Mouse (Mus musculus) intestine, embryonic 16.5 days (tissue): ENCODE data around the gene Fdx1. TPM values are rescaled to one million over a fixed set of nuclear protein-coding genes. Genes with fewer than 3 reads are reported as not detected.

Experiments used
- ATAC-seq: fragments of 200-750 bp; cut with Nextera tagmentation; 2 replicates; pipeline ENCODE4 v1.8.0; 2017; ENCODE audit warnings: moderate TSS enrichment, moderate library complexity
- H3K27ac ChIP-seq: fragments of 300-500 bp; sonication (generic); 2 replicates; pipeline ENCODE4 v1.5.1; 2014; ENCODE audit warnings: mild to moderate bottlenecking, low read length
- H3K27me3 ChIP-seq: fragments of 300-500 bp; sonication (generic); replicated peaks from 2 replicates; pipeline ENCODE4 v1.6.1; 2014; ENCODE audit warnings: low read length, control low read depth, mixed read lengths; ENCODE audit not compliant: control insufficient read depth, insufficient read depth
- H3K36me3 ChIP-seq: fragments of 300-500 bp; sonication (generic); 2 replicates; pipeline ENCODE4 v1.6.1; 2014; ENCODE audit warnings: low read length, control low read depth; ENCODE audit not compliant: control insufficient read depth, insufficient read depth
- H3K4me1 ChIP-seq: fragments of 300-500 bp; sonication (generic); 2 replicates; pipeline ENCODE4 v1.6.1; 2014; ENCODE audit warnings: low read length, control low read depth, mixed read lengths; ENCODE audit not compliant: control insufficient read depth, insufficient read depth
- H3K4me2 ChIP-seq: fragments of 300-500 bp; sonication (generic); 2 replicates; pipeline ENCODE4 v1.6.1; 2014; ENCODE audit warnings: low read depth, low read length, control low read depth
- H3K4me3 ChIP-seq: fragments of 300-500 bp; sonication (generic); 2 replicates; pipeline ENCODE4 v1.5.1; 2014; ENCODE audit warnings: mild to moderate bottlenecking, low read length
- H3K9ac ChIP-seq: fragments of 300-500 bp; sonication (generic); 2 replicates; pipeline ENCODE4 v1.6.1; 2014; ENCODE audit warnings: low read depth, low read length
- H3K9me3 ChIP-seq: fragments of 300-500 bp; sonication (generic); 2 replicates; pipeline ENCODE4 v1.6.1; 2016; ENCODE audit warnings: low read length, control low read depth; ENCODE audit not compliant: control insufficient read depth
- WGBS: fragments of 180-500 bp; shearing (Covaris S2); extraction: QIAGEN DNeasy Blood & Tissue Kit; methylation state at CpG from one replicate; pipeline ENCODE4 v1.1.7; 2014; 5-methylcytosine and 5-hydroxymethylcytosine counted together
- polyA plus RNA-seq: library from polyadenylated mRNA; unstranded; fragments of >200 nt; fragmentation: Nextera tagmentation; extraction: Ambion mirVana; gene quantifications from 2 replicates; pipeline ENCODE4 v1.2.1, GENCODE M21; 2015

Gene Fdx1
- polyA plus RNA-seq, 1 experiment from 2014 or later = 85.7 TPM

DNA sequence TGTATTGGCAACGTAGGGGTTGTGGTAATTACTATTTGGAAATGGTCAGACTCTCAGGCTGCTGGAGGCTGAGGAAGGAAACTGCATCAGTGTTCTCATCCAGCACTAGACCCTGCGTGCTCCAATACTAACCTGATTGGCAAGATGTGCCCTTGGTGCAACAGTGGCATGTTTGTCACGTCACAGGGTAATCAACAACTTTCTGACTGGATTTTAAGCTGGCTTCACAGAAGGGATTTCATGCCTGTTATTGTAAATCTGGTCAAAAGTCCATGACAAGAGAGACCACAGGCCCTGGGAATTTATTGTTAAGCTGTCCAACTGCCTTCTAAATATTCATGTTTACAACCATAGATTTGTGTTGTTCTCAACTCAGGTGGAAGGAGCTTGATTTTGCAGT is 13.1 kb downstream of the Fdx1 start:
- Histone ChIP-seq H3K9me3 (no peaks in the 10 kb centered on the region), H3K4me1 (no peaks in the 10 kb centered on the region), H3K4me2 (no peak overlapping the region), H3K27ac (no peak overlapping the region), H3K36me3 (peaks cover 8% of the 10 kb centered on the region; the same call in 1 of the 2 replicates), H3K9ac (no peak overlapping the region), H3K27me3 (no peaks in the 10 kb centered on the region), H3K4me3 (no peak overlapping the region)
- no peak for ATAC-seq
- WGBS = 85% methylated on average over 3 of the region's 3 CpGs

GRCm38 (mm10) chr9:51943934-51944333 is 19.4 kb downstream of the Fdx1 start:
- 89% methylated on average over 6 of the region's 6 CpGs for WGBS
- Histone ChIP-seq H3K9me3 (no peaks in the 10 kb centered on the region), H3K4me1 (no peaks in the 10 kb centered on the region), H3K4me3 (no peak overlapping the region), H3K27ac (no peak overlapping the region), H3K4me2 (no peak overlapping the region), H3K9ac (no peak overlapping the region), H3K36me3 (peaks cover 8% of the 10 kb centered on the region; the same call in 1 of the 2 replicates), H3K27me3 (no peaks in the 10 kb centered on the region)
- ATAC-seq = no peak

- no peak overlapping the region for H3K27ac ChIP-seq
- H3K9me3 ChIP-seq = no peaks in the 10 kb centered on the region
- WGBS = 81% methylated on average over 1 of the region's 1 CpGs
- no peaks in the 10 kb centered on the region for H3K36me3 ChIP-seq
- H3K4me2 ChIP-seq = no peak overlapping the region
- no peaks in the 10 kb centered on the region for H3K4me1 ChIP-seq
- no peak for ATAC-seq
- no peak overlapping the region for H3K9ac ChIP-seq
- no peak overlapping the region for H3K4me3 ChIP-seq
- no peaks in the 10 kb centered on the region for H3K27me3 ChIP-seq
These were observed 28.7 kb downstream of the Fdx1 start for GRCm38 (mm10) chr9:51934641-51935040.

DNA sequence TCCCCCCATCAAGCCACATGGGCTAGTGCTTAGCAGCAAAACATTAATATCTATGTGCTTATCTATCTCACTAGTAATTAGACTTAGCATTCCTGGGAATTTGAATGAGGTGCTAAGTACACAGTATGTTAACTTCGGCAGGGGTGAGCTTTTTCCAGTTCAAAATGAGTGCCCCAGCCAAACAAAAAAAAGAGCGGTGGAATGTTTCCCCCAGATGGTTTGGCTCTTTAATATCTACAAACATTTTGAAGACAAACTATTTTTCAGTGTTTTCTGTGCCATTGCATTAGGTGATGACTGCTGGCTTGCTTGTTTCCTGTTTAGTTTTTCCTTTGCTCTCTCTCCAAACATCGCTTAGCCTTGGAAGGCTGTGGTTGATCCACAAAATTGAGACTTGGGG is 31.4 kb downstream of the Fdx1 start:
- ATAC-seq = no peak
- Histone ChIP-seq H3K4me2 (no peak overlapping the region), H3K9me3 (no peaks in the 10 kb centered on the region), H3K27ac (no peak overlapping the region), H3K4me3 (no peak overlapping the region), H3K36me3 (no peaks in the 10 kb centered on the region), H3K27me3 (no peaks in the 10 kb centered on the region), H3K9ac (no peak overlapping the region), H3K4me1 (peaks cover 6% of the 10 kb centered on the region; the same call in 1 of the 2 replicates)
- WGBS = 69% methylated on average over 3 of the region's 3 CpGs

- WGBS = 81% methylated on average over 7 of the region's 7 CpGs
- no peak for ATAC-seq
- no peak overlapping the region for H3K4me3 ChIP-seq
These were observed 32.2 kb downstream of the Fdx1 start for GRCm38 (mm10) chr9:51931054-51931690.

GRCm38 (mm10) chr9:51929972-51930371 is 33.4 kb downstream of the Fdx1 start:
- H3K9ac ChIP-seq = no peak overlapping the region
- H3K27me3 ChIP-seq = no peaks in the 10 kb centered on the region
- H3K27ac ChIP-seq = no peak overlapping the region
- WGBS = 82% methylated on average over 5 of the region's 5 CpGs
- ATAC-seq = no peak
- H3K4me3 ChIP-seq = no peak overlapping the region
- H3K4me2 ChIP-seq = no peak overlapping the region
- H3K9me3 ChIP-seq = no peaks in the 10 kb centered on the region
- peaks cover 6% of the 10 kb centered on the region; the same call in 1 of the 2 replicates for H3K4me1 ChIP-seq
- no peaks in the 10 kb centered on the region for H3K36me3 ChIP-seq

More at GRCm38 (mm10) chr9:51931054-51931690, 32.2 kb downstream of the Fdx1 start:
- Histone ChIP-seq H3K4me1 (peaks cover 6% of the 10 kb centered on the region; the same call in 1 of the 2 replicates), H3K27me3 (no peaks in the 10 kb centered on the region), H3K27ac (no peak overlapping the region), H3K4me2 (no peak overlapping the region), H3K9me3 (no peaks in the 10 kb centered on the region), H3K9ac (no peak overlapping the region), H3K36me3 (no peaks in the 10 kb centered on the region)

DNA sequence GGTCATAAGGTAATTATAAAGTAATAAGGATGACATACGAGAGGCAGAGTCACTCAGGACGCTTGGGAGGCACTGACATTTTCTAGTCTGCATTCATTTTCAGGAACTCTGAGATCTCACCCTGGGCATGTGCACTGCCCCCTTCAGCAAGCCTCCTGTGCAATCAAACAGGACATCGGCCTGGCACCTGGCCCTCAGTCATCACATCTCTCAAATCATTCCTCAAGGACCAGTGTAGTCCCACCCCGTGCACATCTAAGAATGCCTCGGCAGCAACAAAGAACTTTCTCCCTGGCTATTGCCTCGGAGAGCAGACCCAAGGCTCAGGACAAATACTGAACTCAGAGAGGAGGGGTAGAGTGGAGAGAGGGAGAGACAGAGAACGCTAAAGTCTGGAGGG is 34.7 kb downstream of the Fdx1 start:
- Histone ChIP-seq H3K4me3 (no peak overlapping the region), H3K4me2 (no peak overlapping the region), H3K9me3 (no peaks in the 10 kb centered on the region), H3K9ac (no peak overlapping the region), H3K27ac (no peak overlapping the region), H3K4me1 (peaks cover 6% of the 10 kb centered on the region; the same call in 1 of the 2 replicates), H3K36me3 (no peaks in the 10 kb centered on the region), H3K27me3 (no peaks in the 10 kb centered on the region)
- WGBS = 57% methylated on average over 7 of the region's 7 CpGs
- ATAC-seq = no peak

DNA sequence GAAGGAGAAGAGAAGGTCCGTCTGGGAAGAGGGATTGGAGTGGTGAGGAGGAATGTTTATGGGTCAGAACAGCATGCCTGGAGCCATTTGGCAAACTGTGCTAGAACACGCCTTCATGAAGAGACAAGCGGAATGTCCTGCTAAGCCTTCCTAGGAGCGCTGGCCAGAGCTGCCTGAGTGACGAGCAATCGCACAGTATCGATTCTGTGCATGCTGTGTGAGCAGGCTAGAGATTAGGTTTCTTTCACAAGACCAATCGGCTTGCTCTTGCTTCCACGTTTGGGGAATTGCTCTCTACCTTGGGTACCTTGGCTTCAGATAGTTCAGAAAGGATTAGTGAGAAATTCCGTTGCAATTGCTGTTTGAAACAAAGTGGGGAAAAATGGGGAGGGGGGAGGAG is 35.2 kb downstream of the Fdx1 start:
- ATAC-seq = no peak
- no peaks in the 10 kb centered on the region for H3K9me3 ChIP-seq
- H3K27ac ChIP-seq = no peak overlapping the region
- H3K9ac ChIP-seq = no peak overlapping the region
- no peaks in the 10 kb centered on the region for H3K36me3 ChIP-seq
- 36% methylated on average over 10 of the region's 10 CpGs for WGBS
- H3K4me3 ChIP-seq = no peak overlapping the region
- H3K4me1 ChIP-seq = peaks cover 6% of the 10 kb centered on the region; the same call in 1 of the 2 replicates
- peak overlapping the region; percentile 21; the same call in 1 of the 2 replicates for H3K4me2 ChIP-seq
- no peaks in the 10 kb centered on the region for H3K27me3 ChIP-seq

GRCm38 (mm10) chr9:51927680-51928079 is 35.7 kb downstream of the Fdx1 start:
- WGBS = 52% methylated on average over 3 of the region's 3 CpGs
- Histone ChIP-seq H3K27ac (no peak overlapping the region), H3K27me3 (no peaks in the 10 kb centered on the region), H3K9me3 (no peaks in the 10 kb centered on the region), H3K9ac (no peak overlapping the region), H3K4me3 (no peak overlapping the region), H3K4me2 (peak overlapping the region; percentile 21; the same call in 1 of the 2 replicates), H3K4me1 (peaks cover 6% of the 10 kb centered on the region; the same call in 1 of the 2 replicates), H3K36me3 (no peaks in the 10 kb centered on the region)
- ATAC-seq = no peak

DNA sequence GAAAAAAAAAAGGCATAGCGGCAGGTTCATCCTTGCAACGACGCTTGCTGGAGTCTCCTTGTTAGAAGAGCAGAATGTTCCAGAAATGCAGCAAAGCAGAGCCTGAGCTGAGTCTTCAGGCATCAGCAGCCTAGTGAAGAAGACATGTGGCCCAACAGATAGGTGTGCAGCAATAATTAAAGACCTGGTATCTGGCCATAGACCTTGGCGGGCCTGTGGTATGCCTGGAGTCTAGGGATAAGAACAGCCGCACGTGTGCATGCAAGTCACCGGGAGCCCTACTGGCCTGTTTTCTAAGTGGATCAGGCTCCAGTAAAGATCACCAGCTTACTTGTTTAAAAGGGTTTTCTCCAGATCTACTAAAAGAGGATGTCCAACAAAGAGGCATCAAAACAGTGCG is 36.7 kb downstream of the Fdx1 start:
- no peaks in the 10 kb centered on the region for H3K36me3 ChIP-seq
- no peak overlapping the region for H3K9ac ChIP-seq
- no peaks in the 10 kb centered on the region for H3K27me3 ChIP-seq
- no peak overlapping the region for H3K27ac ChIP-seq
- WGBS = 89% methylated on average over 8 of the region's 8 CpGs
- ATAC-seq = no peak
- H3K4me3 ChIP-seq = no peak overlapping the region
- H3K4me2 ChIP-seq = no peak overlapping the region
- no peaks in the 10 kb centered on the region for H3K9me3 ChIP-seq
- H3K4me1 ChIP-seq = peaks cover 6% of the 10 kb centered on the region; the same call in 1 of the 2 replicates
